Mouse (Mus musculus): ENCODE data around the gene Hoxd10.

Hoxd10 gene

GRCm38 (mm10) chr2:74695813-74696430, 4.2 kb downstream of the Hoxd10 start:
- DNase-seq (ENCODE audit: low read depth, low spot score), result no peak

- no peak for DNase-seq (ENCODE audit: low read depth, low spot score)
These were observed 5.0 kb downstream of the Hoxd10 start for GRCm38 (mm10) chr2:74696442-74697335.

GRCm38 (mm10) chr2:74697567-74698121, 5.9 kb downstream of the Hoxd10 start, which contains the start of gene Hoxd9:
Gene Hoxd9 (plus strand): TSS chr2:74697727.
- no peak for DNase-seq (ENCODE audit: low read depth, low spot score)

- no peak for DNase-seq (ENCODE audit: low read depth, low spot score)
These were observed 6.7 kb downstream of the Hoxd10 start for GRCm38 (mm10) chr2:74698201-74699052.

- no peak for DNase-seq (ENCODE audit: low read depth, low spot score)
These were observed 7.3 kb downstream of the Hoxd10 start for GRCm38 (mm10) chr2:74699053-74699430.

GRCm38 (mm10) chr2:74699664-74700545, 8.2 kb downstream of the Hoxd10 start:
- DNase-seq (ENCODE audit: low read depth, low spot score), result no peak

GRCm38 (mm10) chr2:74700546-74701112, 8.9 kb downstream of the Hoxd10 start:
- no peak for DNase-seq (ENCODE audit: low read depth, low spot score)

GRCm38 (mm10) chr2:74701949-74702819, 10.5 kb downstream of the Hoxd10 start:
- DNase-seq (ENCODE audit: low read depth, low spot score), result peak; percentile 65

- DNase-seq (ENCODE audit: low read depth, low spot score), result no peak
These were observed 11.1 kb downstream of the Hoxd10 start for GRCm38 (mm10) chr2:74702820-74703219.

- no peak for DNase-seq (ENCODE audit: low read depth, low spot score)
These were observed 11.6 kb downstream of the Hoxd10 start for GRCm38 (mm10) chr2:74703317-74703716.

- no peak for DNase-seq (ENCODE audit: low read depth, low spot score)
These were observed 12.1 kb downstream of the Hoxd10 start for GRCm38 (mm10) chr2:74703720-74704392.

- no peak for DNase-seq (ENCODE audit: low read depth, low spot score)
These were observed 12.8 kb downstream of the Hoxd10 start, which contains the start of gene Hoxd8 for GRCm38 (mm10) chr2:74704393-74704998. Gene Hoxd8 (plus strand): TSS chr2:74704615.

- no peak for DNase-seq (ENCODE audit: low read depth, low spot score)
These were observed 13.3 kb downstream of the Hoxd10 start for GRCm38 (mm10) chr2:74704999-74705466.

GRCm38 (mm10) chr2:74705467-74706089, 13.9 kb downstream of the Hoxd10 start:
- no peak for DNase-seq (ENCODE audit: low read depth, low spot score)

GRCm38 (mm10) chr2:74706393-74706960, 14.8 kb downstream of the Hoxd10 start:
- no peak for DNase-seq (ENCODE audit: low read depth, low spot score)

GRCm38 (mm10) chr2:74707599-74707998, 15.9 kb downstream of the Hoxd10 start:
- no peak for DNase-seq (ENCODE audit: low read depth, low spot score)

GRCm38 (mm10) chr2:74708676-74709075, 17.0 kb downstream of the Hoxd10 start:
- no peak for DNase-seq (ENCODE audit: low read depth, low spot score)

Data from retina, postnatal 7 days (tissue).